In the genomic region with DNA sequence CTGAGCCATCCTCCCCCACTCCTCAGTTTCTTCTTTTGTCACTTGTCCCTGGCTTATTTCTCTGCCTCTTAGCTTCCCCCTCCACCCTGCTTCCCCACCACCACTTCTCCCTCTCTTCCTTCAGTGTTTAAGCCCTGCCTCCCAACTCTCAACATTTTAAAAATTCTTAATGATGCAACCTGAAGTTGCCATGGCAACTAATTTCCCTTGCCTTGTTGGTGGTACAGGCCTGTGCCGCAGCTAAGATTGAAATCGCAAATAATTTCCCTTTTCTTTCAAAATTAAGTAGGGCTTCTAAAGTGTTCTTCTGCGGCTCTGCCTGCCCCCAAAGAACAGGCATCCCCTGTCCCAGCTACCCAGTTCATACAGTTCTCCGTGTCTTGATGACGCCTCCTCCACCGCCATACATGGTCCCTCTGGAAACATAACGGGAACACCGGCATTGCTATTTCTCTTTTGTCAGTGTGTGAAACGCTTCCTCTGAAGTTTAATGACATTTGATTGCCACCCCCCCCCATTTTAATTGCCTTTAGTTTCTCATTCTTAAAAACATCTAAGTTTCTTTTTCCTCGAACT, we compare ENCODE assay signal across 17 mouse cellular contexts.
DNase-seq lines count a peak whose midpoint lies in the region; ATAC-seq and TF ChIP-seq lines count a peak whose summit lies in the region.
"Had no signal": no experiment of that assay in that cellular context is flagged by ENCODE, and none has a peak within 500 bp of the region (broad histone marks: within the 10 kb centered on the region; RNA-seq: fewer than 3 reads in every experiment).

No protein-coding gene starts in this region.

- H3K4me2 ChIP-seq in forebrain, embryonic 12.5 days, result no peak overlapping the region
- H3K4me2 ChIP-seq in midbrain, embryonic 14.5 days (ENCODE audit: low read length), result no peak overlapping the region
- H3K4me2 ChIP-seq in hindbrain, embryonic 16.5 days (ENCODE audit: low read length), result no peak overlapping the region
- H3K4me2 ChIP-seq: intestine, embryonic 15.5 days had no signal

- TF ChIP-seq CTCF in olfactory bulb, adult 2 months (IDR thresholded peaks at IDR 0.05; ENCODE audit: insufficient read depth, low read depth, low read length), result no peak

- H3K9ac ChIP-seq in forebrain, embryonic 12.5 days, result no peak overlapping the region
- no peak overlapping the region for H3K9ac ChIP-seq in midbrain, embryonic 14.5 days (replicated peaks; ENCODE audit: low read length)
- H3K9ac ChIP-seq in hindbrain, embryonic 16.5 days (ENCODE audit: low read depth, low read length), result no peak overlapping the region
- H3K9ac ChIP-seq: intestine, embryonic 15.5 days; liver, embryonic 14.5 days had no signal

- ATAC-seq in forebrain, embryonic 12.5 days (ENCODE audit: low FRiP score), result no peak
- no peak for ATAC-seq in midbrain, embryonic 14.5 days (ENCODE audit: low FRiP score, low TSS enrichment)
- ATAC-seq in hindbrain, embryonic 16.5 days, result peak; percentile 76
- ATAC-seq: intestine, embryonic 15.5 days; lung, postnatal 0 days had no signal

- no peaks in the 10 kb centered on the region for H3K36me3 ChIP-seq in forebrain, embryonic 12.5 days (replicated peaks)
- no peaks in the 10 kb centered on the region for H3K36me3 ChIP-seq in forebrain, embryonic 10.5 days (replicated peaks)
- no peaks in the 10 kb centered on the region for H3K36me3 ChIP-seq in midbrain, embryonic 14.5 days (ENCODE audit: control insufficient read depth, insufficient read depth, low read length)
- H3K36me3 ChIP-seq in midbrain, embryonic 10.5 days, result no peaks in the 10 kb centered on the region
- H3K36me3 ChIP-seq in hindbrain, embryonic 16.5 days (ENCODE audit: control insufficient read depth, insufficient read depth, low read length), result no peaks in the 10 kb centered on the region
- H3K36me3 ChIP-seq: embryonic facial prominence, embryonic 10.5 days; intestine, embryonic 15.5 days had no signal

- H3K27me3 ChIP-seq in forebrain, embryonic 12.5 days, result no peaks in the 10 kb centered on the region
- no peaks in the 10 kb centered on the region for H3K27me3 ChIP-seq in forebrain, embryonic 10.5 days (ENCODE audit: poor library complexity, severe bottlenecking)
- no peaks in the 10 kb centered on the region for H3K27me3 ChIP-seq in midbrain, embryonic 14.5 days (ENCODE audit: control insufficient read depth, insufficient read depth, low read length)
- H3K27me3 ChIP-seq in midbrain, embryonic 10.5 days (ENCODE audit: low read depth, poor library complexity, severe bottlenecking), result no peaks in the 10 kb centered on the region
- no peaks in the 10 kb centered on the region for H3K27me3 ChIP-seq in hindbrain, embryonic 16.5 days (replicated peaks; ENCODE audit: control insufficient read depth, insufficient read depth, low read length)
- H3K27me3 ChIP-seq: CH12.LX; intestine, embryonic 15.5 days had no signal

- no peak for DNase-seq in forebrain, embryonic 10.5 days (ENCODE audit: extremely low spot score, low spot score)
- peak; percentile 70 for DNase-seq in midbrain, embryonic 14.5 days
- DNase-seq in midbrain, embryonic 10.5 days (ENCODE audit: low spot score), result no peak
- no peak for DNase-seq in kidney, adult 9 months
- no peak for DNase-seq in adrenal gland, postnatal 36 days
- DNase-seq: adrenal gland, postnatal 14 days; cerebellum, postnatal 25 days had no signal

- peaks cover 9% of the 10 kb centered on the region for H3K4me1 ChIP-seq in forebrain, embryonic 12.5 days
- peaks cover 10% of the 10 kb centered on the region for H3K4me1 ChIP-seq in forebrain, embryonic 10.5 days
- no peaks in the 10 kb centered on the region for H3K4me1 ChIP-seq in midbrain, embryonic 14.5 days (ENCODE audit: control insufficient read depth, insufficient read depth, low read length)
- peaks cover 5% of the 10 kb centered on the region; the same call in 1 of the 2 replicates for H3K4me1 ChIP-seq in midbrain, embryonic 10.5 days
- peaks cover 8% of the 10 kb centered on the region for H3K4me1 ChIP-seq in hindbrain, embryonic 16.5 days (ENCODE audit: control insufficient read depth, insufficient read depth, low read depth, low read length)
- H3K4me1 ChIP-seq in olfactory bulb, adult 2 months (ENCODE audit: control insufficient read depth, insufficient read depth, low read length), result peaks cover 17% of the 10 kb centered on the region
- H3K4me1 ChIP-seq: intestine, embryonic 15.5 days had no signal

- TF ChIP-seq POLR2A in olfactory bulb, adult 2 months (IDR thresholded peaks at IDR 0.05; ENCODE audit: insufficient read depth, low read depth, low read length), result no peak

- no peak overlapping the region for H3K4me3 ChIP-seq in forebrain, embryonic 12.5 days (replicated peaks)
- no peak overlapping the region for H3K4me3 ChIP-seq in forebrain, embryonic 10.5 days
- no peak overlapping the region for H3K4me3 ChIP-seq in midbrain, embryonic 14.5 days (replicated peaks; ENCODE audit: low read depth, low read length)
- no peak overlapping the region for H3K4me3 ChIP-seq in midbrain, embryonic 10.5 days
- H3K4me3 ChIP-seq in hindbrain, embryonic 16.5 days (ENCODE audit: low read length), result no peak overlapping the region
- no peak overlapping the region for H3K4me3 ChIP-seq in olfactory bulb, adult 2 months (ENCODE audit: insufficient read depth, low read depth, low read length)
- H3K4me3 ChIP-seq: embryonic facial prominence, embryonic 10.5 days; erythroblast, embryonic 14.5 days; intestine, embryonic 15.5 days had no signal

- 54% methylated on average over 10 of the region's 10 CpGs for WGBS in forebrain, embryonic 12.5 days
- 90% methylated on average over 10 of the region's 10 CpGs for WGBS in forebrain, embryonic 10.5 days
- 65% methylated on average over 10 of the region's 10 CpGs for WGBS in midbrain, embryonic 14.5 days
- 88% methylated on average over 10 of the region's 10 CpGs for WGBS in midbrain, embryonic 10.5 days
- WGBS in hindbrain, embryonic 16.5 days, result 49% methylated on average over 10 of the region's 10 CpGs
- 36% methylated on average over 10 of the region's 10 CpGs for WGBS in olfactory bulb, adult 2 months

- 0 out of 2 replicates have a peak overlapping the region, but pooled peaks have one; percentile 50 for H3K27ac ChIP-seq in forebrain, embryonic 12.5 days
- no peak overlapping the region for H3K27ac ChIP-seq in forebrain, embryonic 10.5 days
- no peak overlapping the region for H3K27ac ChIP-seq in midbrain, embryonic 14.5 days (replicated peaks; ENCODE audit: low read depth, low read length)
- H3K27ac ChIP-seq in midbrain, embryonic 10.5 days (replicated peaks), result no peak overlapping the region
- H3K27ac ChIP-seq in hindbrain, embryonic 16.5 days (ENCODE audit: low read depth, low read length), result peak overlapping the region; percentile 42; the same call in 1 of the 2 replicates
- H3K27ac ChIP-seq in olfactory bulb, adult 2 months (ENCODE audit: insufficient read depth, low read depth, low read length), result peak overlapping the region; percentile 45; the same call in 1 of the 2 replicates
- H3K27ac ChIP-seq: embryonic facial prominence, embryonic 10.5 days; intestine, embryonic 15.5 days; kidney, postnatal 0 days; liver, embryonic 14.5 days had no signal

- no peaks in the 10 kb centered on the region for H3K9me3 ChIP-seq in forebrain, embryonic 12.5 days
- no peaks in the 10 kb centered on the region for H3K9me3 ChIP-seq in forebrain, embryonic 10.5 days
- H3K9me3 ChIP-seq in midbrain, embryonic 14.5 days (ENCODE audit: control insufficient read depth, low read length), result no peaks in the 10 kb centered on the region
- no peaks in the 10 kb centered on the region for H3K9me3 ChIP-seq in midbrain, embryonic 10.5 days (replicated peaks)
- H3K9me3 ChIP-seq in hindbrain, embryonic 16.5 days (ENCODE audit: control insufficient read depth, low read length), result no peaks in the 10 kb centered on the region
- H3K9me3 ChIP-seq: embryonic facial prominence, embryonic 10.5 days; intestine, embryonic 15.5 days had no signal

Comparison
In these comparisons a context has a peak if more than half of its experiments do, and no peak if none do; other contexts are left out.
1. H3K27ac ChIP-seq: peak in forebrain, embryonic 12.5 days (single experiment), hindbrain, embryonic 16.5 days (single experiment) and olfactory bulb, adult 2 months (single experiment); none in forebrain, embryonic 10.5 days (single experiment), midbrain, embryonic 14.5 days (single experiment) and midbrain, embryonic 10.5 days (single experiment).